Mouse (Mus musculus) megakaryocyte, embryonic 14.5 days (primary cell): ENCODE results near the gene Zfp248.

Source experiments
- FLI1 ChIP-seq: IDR thresholded peaks from 2 replicates; pipeline ENCODE4 v1.6.1; 2012; ENCODE audit warnings: low read length, inconsistent platforms, mixed read lengths
- GATA1 ChIP-seq: IDR thresholded peaks from 3 replicates; pipeline ENCODE4 v1.6.1; 2012; ENCODE audit warnings: mixed read lengths, low read length, inconsistent platforms, borderline replicate concordance

DNA sequence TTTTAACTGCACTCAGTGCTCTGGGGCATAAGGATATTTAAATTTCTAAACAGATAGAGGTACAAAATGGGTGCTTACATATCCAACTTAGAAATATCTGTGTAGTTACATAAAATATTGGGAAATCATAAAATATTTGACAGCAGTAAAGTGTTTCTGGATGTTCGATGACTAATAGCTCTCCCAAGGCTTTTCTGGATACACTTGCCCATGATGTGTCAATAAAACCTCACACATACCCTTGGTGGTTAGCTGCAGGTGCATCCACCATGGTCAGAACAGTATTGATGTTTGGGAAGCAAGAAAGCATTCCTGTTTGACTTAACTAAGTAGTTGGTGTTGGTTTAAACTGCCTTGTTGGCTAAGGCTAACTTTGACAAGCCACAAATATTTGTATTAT, 2.4 kb upstream of the Zfp248 start:
- no peak for TF ChIP-seq GATA1
- TF ChIP-seq FLI1, result no peak
